Mouse (Mus musculus) hematopoietic stem cell, adult 5-6 weeks (primary cell): ENCODE data around the gene Mturn. TPM values are rescaled to one million over a fixed set of nuclear protein-coding genes. Genes with fewer than 3 reads are reported as not detected.

Experiments used
- ATAC-seq, 2 experiments: fragments of 125-278 bp in 1 of 2; replicated peaks in 1 of 2; 2 replicates each; pipeline ENCODE4 v1.8.0; 2016 to 2017; ENCODE audit warnings: inconsistent platforms in 2 of 2, mild to moderate bottlenecking in 2 of 2, moderate number of reproducible peaks in 2 of 2, low read depth in 1 of 2, moderate TSS enrichment in 1 of 2; ENCODE audit not compliant: low FRiP score in 2 of 2, poor library complexity in 2 of 2, severe bottlenecking in 2 of 2, insufficient read depth in 1 of 2, low TSS enrichment in 1 of 2
- total RNA-seq: library from RNA; stranded (forward); fragments of 172-1452, 232-1000 nt; gene quantifications from 2 replicates; pipeline ENCODE4 v1.2.3, GENCODE M21; 2017

Mturn gene
- total RNA-seq, 1 experiment from 2014 or later: 2.5 TPM

- ATAC-seq: peak; percentile 68 to 69
These were observed 37.6 kb downstream of the Mturn start for GRCm38 (mm10) chr6:54718779-54719685.

GRCm38 (mm10) chr6:54719686-54720310 lies 38.4 kb downstream of the Mturn start:
- ATAC-seq: no peak

GRCm38 (mm10) chr6:54720512-54721251 lies 39.3 kb downstream of the Mturn start:
- ATAC-seq: no peak

- ATAC-seq: no peak
These were observed 39.8 kb downstream of the Mturn start for GRCm38 (mm10) chr6:54721252-54721635.

GRCm38 (mm10) chr6:54726309-54726708 lies 44.9 kb downstream of the Mturn start:
- ATAC-seq: no peak

- ATAC-seq: no peak
These were observed 45.4 kb downstream of the Mturn start for GRCm38 (mm10) chr6:54726796-54727195.

- ATAC-seq: peak in 1 of 2 experiments; percentile 70; a peak in 1 of 4 replicates
These were observed 46.0 kb downstream of the Mturn start for GRCm38 (mm10) chr6:54727416-54727815.

- no peak for ATAC-seq
These were observed 48.2 kb downstream of the Mturn start for GRCm38 (mm10) chr6:54729451-54730105.

GRCm38 (mm10) chr6:54731726-54732125 lies 50.3 kb downstream of the Mturn start:
- no peak for ATAC-seq

- no peak for ATAC-seq
These were observed 51.3 kb downstream of the Mturn start for GRCm38 (mm10) chr6:54732721-54733120.

GRCm38 (mm10) chr6:54736126-54736525 lies 54.7 kb downstream of the Mturn start:
- peak in 1 of 2 experiments; percentile 25; a peak in 1 of 4 replicates for ATAC-seq

GRCm38 (mm10) chr6:54737255-54737654 lies 55.8 kb downstream of the Mturn start:
- ATAC-seq: no peak

- peak in 1 of 2 experiments; percentile 39; a peak in 1 of 4 replicates for ATAC-seq
These were observed 56.3 kb downstream of the Mturn start for GRCm38 (mm10) chr6:54737684-54738083.

GRCm38 (mm10) chr6:54749056-54749455 lies 67.6 kb downstream of the Mturn start:
- ATAC-seq: no peak

GRCm38 (mm10) chr6:54751621-54752020 lies 70.2 kb downstream of the Mturn start:
- no peak for ATAC-seq

GRCm38 (mm10) chr6:54752076-54752475 lies 70.7 kb downstream of the Mturn start:
- peak; percentile 62 to 77 for ATAC-seq
